Mouse (Mus musculus) liver, adult 2 months (tissue): ENCODE data around the gene Slc35g1. TPM values are rescaled to one million over a fixed set of nuclear protein-coding genes. Genes with fewer than 3 reads are reported as not detected.

Experiments
- DNase-seq: peaks from one replicate; pipeline ENCODE4 v3.0.0-alpha.2; 2011; ENCODE audit warnings: low read depth, low spot score; ENCODE audit errors: extremely low read depth
- H3K27ac ChIP-seq: fragments of 200-500 bp; replicated peaks from 2 replicates; pipeline ENCODE4 v1.5.1; 2012; ENCODE audit warnings: low read depth, mild to moderate bottlenecking, control low read depth, inconsistent platforms, low read length; ENCODE audit not compliant: insufficient read depth
- H3K27me3 ChIP-seq: fragments of 200-500 bp; 2 replicates; pipeline ENCODE4 v1.6.1; 2012; ENCODE audit warnings: mild to moderate bottlenecking, moderate library complexity, low read length, inconsistent platforms; ENCODE audit not compliant: control insufficient read depth, insufficient read depth
- H3K36me3 ChIP-seq: fragments of 200-500 bp; 2 replicates; pipeline ENCODE4 v1.6.1; 2012; ENCODE audit warnings: low read length, inconsistent platforms; ENCODE audit not compliant: control insufficient read depth, insufficient read depth
- H3K4me1 ChIP-seq: fragments of 200-500 bp; 2 replicates; pipeline ENCODE4 v1.6.1; 2011; ENCODE audit warnings: low read length; ENCODE audit not compliant: control insufficient read depth, insufficient read depth
- H3K4me3 ChIP-seq: fragments of 200-500 bp; 2 replicates; pipeline ENCODE4 v1.5.1; 2011; ENCODE audit warnings: low read depth, mild to moderate bottlenecking, control low read depth, low read length, moderate library complexity; ENCODE audit not compliant: insufficient read depth
- H3K79me2 ChIP-seq: fragments of 200-500 bp; 2 replicates; pipeline ENCODE4 v1.6.1; 2012; ENCODE audit warnings: inconsistent platforms, mild to moderate bottlenecking, low read length, moderate library complexity; ENCODE audit not compliant: control insufficient read depth, insufficient read depth
- H3K9ac ChIP-seq: fragments of 200-500 bp; 2 replicates; pipeline ENCODE4 v1.6.1; 2012; ENCODE audit warnings: low read depth, mild to moderate bottlenecking, control low read depth, inconsistent platforms, low read length
- CTCF ChIP-seq: fragments of 200-500 bp; IDR thresholded peaks from 2 replicates; pipeline ENCODE4 v1.5.1; 2011; ENCODE audit warnings: low read depth, low read length, control low read depth
- POLR2A ChIP-seq: fragments of 200-500 bp; IDR thresholded peaks from 2 replicates; pipeline ENCODE4 v1.6.1; 2011; ENCODE audit warnings: low read length, control low read depth; ENCODE audit not compliant: insufficient read depth; ENCODE audit errors: extremely low read depth
- WGBS: fragments of 180-500 bp; shearing (Covaris S2); methylation state at CpG from one replicate; pipeline ENCODE4 v1.1.7; 2018; 5-methylcytosine and 5-hydroxymethylcytosine counted together
- polyA plus RNA-seq: library from polyadenylated mRNA; depleted of rRNA; stranded (reverse); fragments of >200 nt; gene quantifications from 2 replicates; pipeline ENCODE4 v1.2.3, GENCODE M21; 2012
- total RNA-seq: library from RNA; depleted of rRNA; stranded (reverse); fragments of >200 nt; gene quantifications from 2 replicates; pipeline ENCODE4 v1.2.3, GENCODE M21; 2014

Slc35g1 gene
- total and polyA plus RNA-seq, 2 experiments: 4.7 to 16.3 TPM

DNA sequence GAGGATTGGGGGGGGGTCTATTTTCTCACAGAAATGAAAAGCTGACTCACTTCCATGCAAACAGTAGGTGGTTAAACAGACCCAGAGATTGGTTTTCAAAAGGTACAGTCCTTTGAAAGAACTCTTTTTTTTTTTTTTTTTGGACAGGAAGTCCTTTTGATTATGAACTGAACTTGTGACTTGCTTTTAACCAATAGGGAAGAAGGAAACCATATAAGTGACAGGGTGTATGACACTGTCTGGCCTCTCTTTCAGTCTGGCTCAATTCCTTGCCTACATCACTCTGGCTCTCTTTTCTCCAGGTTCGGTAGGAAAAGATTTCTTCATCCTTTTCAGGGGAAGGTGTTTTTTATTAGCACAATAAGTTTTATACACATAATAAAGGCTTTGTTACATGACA is 36.5 kb upstream of the Slc35g1 start:
- Histone ChIP-seq H3K27me3 (no peaks in the 10 kb centered on the region), H3K9ac (no peak overlapping the region), H3K36me3 (no peaks in the 10 kb centered on the region), H3K27ac (no peak overlapping the region), H3K4me1 (peaks cover 7% of the 10 kb centered on the region), H3K79me2 (no peaks in the 10 kb centered on the region), H3K4me3 (no peak overlapping the region)
- TF ChIP-seq CTCF (no peak), POLR2A (no peak)
- whole genome bisulfite sequencing: 83% methylated on average over 1 of the region's 1 CpGs
- DNase-seq: no peak

DNA sequence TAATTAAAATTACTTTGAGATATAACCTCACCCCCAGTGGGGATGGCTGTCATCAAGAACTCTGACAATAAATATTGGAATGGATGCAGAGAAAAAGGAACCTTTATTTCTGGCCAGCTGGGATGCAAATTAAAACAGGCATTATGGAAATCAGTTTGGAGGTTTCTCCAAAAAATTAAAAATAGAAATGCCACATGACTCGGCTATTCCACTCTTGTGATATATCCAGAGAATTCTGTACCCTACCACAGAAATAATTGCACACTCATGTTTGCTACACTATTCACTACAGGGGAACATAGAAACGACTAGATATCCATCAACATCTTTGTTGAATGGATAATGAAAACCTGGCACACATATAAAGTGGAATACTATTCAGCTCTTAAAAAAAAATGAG is 33.9 kb upstream of the Slc35g1 start:
- no peaks in the 10 kb centered on the region for H3K27me3 ChIP-seq
- no peak overlapping the region for H3K27ac ChIP-seq
- no peaks in the 10 kb centered on the region for H3K79me2 ChIP-seq
- DNase-seq: no peak
- H3K4me3 ChIP-seq: no peak overlapping the region
- no peaks in the 10 kb centered on the region for H3K36me3 ChIP-seq
- TF ChIP-seq POLR2A: no peak
- no peak for TF ChIP-seq CTCF
- no peak overlapping the region for H3K9ac ChIP-seq
- WGBS: 81% methylated on average over 2 of the region's 2 CpGs
- peaks cover 16% of the 10 kb centered on the region for H3K4me1 ChIP-seq

DNA sequence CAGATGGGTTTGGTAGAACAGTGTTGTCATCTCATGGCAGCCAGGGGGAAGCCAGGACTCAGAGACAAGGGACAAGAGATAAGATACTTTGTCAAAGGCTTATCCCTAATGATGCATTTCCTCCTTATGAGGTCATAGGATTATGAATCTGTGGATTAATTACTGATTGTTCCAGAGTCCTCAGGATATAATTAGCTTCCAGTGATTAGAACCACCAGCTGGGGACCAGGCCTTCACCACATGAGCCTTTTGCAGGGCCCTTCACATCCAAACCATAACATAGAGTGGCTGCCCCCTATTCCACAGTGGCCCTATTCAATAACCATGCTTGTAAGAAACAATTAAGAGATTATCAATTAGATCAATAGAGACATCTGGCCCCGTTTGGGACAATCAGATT is 32.4 kb upstream of the Slc35g1 start:
- Histone ChIP-seq H3K79me2 (no peaks in the 10 kb centered on the region), H3K9ac (no peak overlapping the region), H3K27ac (no peak overlapping the region), H3K27me3 (no peaks in the 10 kb centered on the region), H3K4me3 (no peak overlapping the region), H3K4me1 (peaks cover 16% of the 10 kb centered on the region), H3K36me3 (no peaks in the 10 kb centered on the region)
- 53% methylated on average over 1 of the region's 1 CpGs for WGBS
- no peak for DNase-seq
- no peak for TF ChIP-seq CTCF

DNA sequence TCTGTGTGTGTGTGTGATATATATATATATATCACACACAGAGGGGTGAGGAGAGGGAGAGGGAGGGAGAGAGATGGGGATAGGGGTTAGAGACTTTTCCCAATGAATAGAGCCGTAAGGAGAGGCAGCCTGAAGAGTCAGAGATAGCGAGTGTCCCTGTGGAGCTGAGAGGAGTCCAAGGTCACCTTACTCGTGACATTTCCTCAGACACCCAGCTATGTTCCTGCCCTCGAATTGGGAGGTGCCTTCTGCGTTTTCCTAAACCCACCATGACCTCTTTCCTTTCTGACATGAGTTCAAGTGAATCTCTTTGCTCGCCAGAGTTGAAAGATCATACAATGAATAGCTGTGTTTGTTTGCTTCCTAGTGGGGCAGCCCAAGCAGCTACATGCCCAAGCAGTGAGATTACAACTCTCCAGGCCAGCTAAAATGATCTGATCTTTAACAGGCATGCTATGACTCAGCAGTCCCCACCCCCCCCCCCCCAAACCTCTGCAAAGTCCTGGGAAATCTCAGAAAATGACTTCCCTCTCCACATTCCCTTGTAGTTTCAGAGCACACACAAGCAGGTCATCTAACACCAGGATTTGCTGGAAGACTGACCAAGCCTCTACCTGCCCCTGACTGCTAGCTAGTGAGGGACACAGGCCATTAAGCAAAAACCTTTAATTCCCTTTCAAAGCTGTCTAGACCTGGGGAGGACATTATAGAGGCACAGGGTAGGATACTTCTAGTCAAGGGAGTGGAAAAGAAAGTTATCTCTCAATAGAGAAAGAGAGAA is 31.7 kb upstream of the Slc35g1 start:
- Histone ChIP-seq H3K9ac (no peak overlapping the region), H3K79me2 (no peaks in the 10 kb centered on the region), H3K4me1 (peaks cover 16% of the 10 kb centered on the region), H3K36me3 (no peaks in the 10 kb centered on the region), H3K4me3 (no peak overlapping the region), H3K27me3 (no peaks in the 10 kb centered on the region), H3K27ac (peak overlapping the region; percentile 20)
- no peak for TF ChIP-seq POLR2A
- TF ChIP-seq CTCF: no peak
- peak; percentile 76 for DNase-seq
- 12% methylated on average over 6 of the region's 6 CpGs for WGBS

DNA sequence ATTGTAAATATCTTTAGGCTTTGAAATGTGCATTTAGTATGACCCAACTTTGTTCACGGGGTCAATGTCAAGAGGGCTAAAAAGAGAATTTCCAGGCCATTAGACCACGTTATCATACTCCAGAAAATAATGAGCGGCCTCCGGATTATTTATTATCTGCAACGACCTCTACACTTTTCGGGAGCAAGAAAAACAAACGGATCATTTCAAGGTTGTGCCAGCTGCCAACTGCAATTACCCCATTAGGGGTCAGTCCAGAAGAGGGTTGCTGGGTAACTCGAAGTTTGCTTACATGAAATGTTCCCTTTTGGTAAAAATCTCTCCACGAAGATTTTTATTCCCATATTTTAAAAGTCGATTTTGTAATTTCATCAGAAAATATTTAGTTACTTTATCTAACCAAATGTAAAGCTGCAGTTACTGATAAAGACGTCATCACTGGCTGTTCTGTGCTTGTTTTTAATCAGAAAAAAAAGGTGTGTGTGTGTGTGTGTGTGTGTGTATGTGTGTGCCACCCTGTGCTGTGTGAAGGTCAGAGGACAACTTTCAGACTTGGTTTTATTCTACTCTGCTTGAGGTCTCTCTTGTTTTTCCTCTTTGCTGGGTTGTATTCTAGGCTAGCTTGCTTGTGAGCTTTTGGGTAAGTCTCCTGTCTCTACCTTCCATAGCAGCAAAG is 30.7 kb upstream of the Slc35g1 start:
- Histone ChIP-seq H3K27ac (peak overlapping the region; percentile 73), H3K4me3 (no peak overlapping the region), H3K27me3 (no peaks in the 10 kb centered on the region), H3K79me2 (no peaks in the 10 kb centered on the region), H3K4me1 (peaks cover 16% of the 10 kb centered on the region), H3K9ac (no peak overlapping the region; the same call in 1 of the 2 replicates), H3K36me3 (no peaks in the 10 kb centered on the region)
- TF ChIP-seq POLR2A (no peak), CTCF (no peak)
- 13% methylated on average over 11 of the region's 11 CpGs for WGBS
- peak; percentile 81 for DNase-seq
